Mouse (Mus musculus) hindbrain, embryonic 10.5 days (tissue): Measurements from ENCODE around the gene Atp8a2. TPM values are rescaled to one million over a fixed set of nuclear protein-coding genes. Genes with fewer than 3 reads are reported as not detected.

Source experiments
- DNase-seq: peaks from one replicate; pipeline ENCODE4 v3.0.0-alpha.2; 2017; ENCODE audit warnings: low spot score
- H3K27ac ChIP-seq: fragments of 300-500 bp; sonication (generic); 2 replicates; pipeline ENCODE4 v1.5.1; 2016; ENCODE audit warnings: mild to moderate bottlenecking, moderate library complexity
- H3K27me3 ChIP-seq: fragments of 300-500 bp; sonication (generic); 2 replicates; pipeline ENCODE4 v1.6.1; 2016; ENCODE audit warnings: mild to moderate bottlenecking; ENCODE audit not compliant: poor library complexity, insufficient read depth, severe bottlenecking
- H3K36me3 ChIP-seq: fragments of 300-500 bp; sonication (generic); 2 replicates; pipeline ENCODE4 v1.6.1; 2016; ENCODE audit warnings: mild to moderate bottlenecking, moderate library complexity
- H3K4me1 ChIP-seq: fragments of 300-500 bp; sonication (generic); replicated peaks from 2 replicates; pipeline ENCODE4 v1.6.1; 2016; ENCODE audit warnings: mild to moderate bottlenecking
- H3K4me3 ChIP-seq: fragments of 300-500 bp; sonication (generic); 2 replicates; pipeline ENCODE4 v1.5.1; 2016; ENCODE audit warnings: mild to moderate bottlenecking, moderate library complexity
- H3K9me3 ChIP-seq: fragments of 300-500 bp; sonication (generic); 2 replicates; pipeline ENCODE4 v1.6.1; 2016; ENCODE audit warnings: mild to moderate bottlenecking, moderate library complexity
- WGBS: fragments of 180-500 bp; shearing (Covaris S2); methylation state at CpG from one replicate; pipeline ENCODE4 v1.1.7; 2016; 5-methylcytosine and 5-hydroxymethylcytosine counted together
- polyA plus RNA-seq: library from polyadenylated mRNA; unstranded; fragments of >200 nt; fragmentation: Nextera tagmentation; extraction: Ambion mirVana; gene quantifications from 2 replicates; pipeline ENCODE4 v1.2.1, GENCODE M21; 2016

The Atp8a2 gene
- polyA plus RNA-seq, 1 experiment from 2014 or later = 8.0 TPM

DNA sequence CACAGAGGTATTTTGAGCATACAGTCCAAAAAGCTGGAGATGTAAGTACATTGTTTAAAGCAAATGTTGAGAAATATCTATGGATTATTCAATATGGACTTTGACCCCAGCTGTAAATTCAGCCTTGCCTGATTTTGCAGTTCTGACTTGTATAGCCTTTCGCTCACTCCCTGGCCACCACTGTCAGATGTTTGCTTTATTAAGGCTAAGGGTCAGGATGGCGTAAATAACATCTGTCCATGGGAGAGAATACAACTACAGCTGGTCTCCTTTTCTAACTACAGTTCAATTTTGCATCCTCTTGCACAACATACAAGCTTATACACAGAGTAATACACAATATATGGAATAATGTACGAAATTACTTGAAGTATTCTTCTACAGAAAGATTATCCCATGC lies 316.1 kb downstream of the Atp8a2 start:
- WGBS = 87% methylated on average over 3 of the region's 3 CpGs
- Histone ChIP-seq H3K4me3 (no peak overlapping the region), H3K9me3 (no peaks in the 10 kb centered on the region), H3K27ac (no peak overlapping the region), H3K36me3 (no peaks in the 10 kb centered on the region), H3K4me1 (no peaks in the 10 kb centered on the region), H3K27me3 (no peaks in the 10 kb centered on the region)
- no peak for DNase-seq

DNA sequence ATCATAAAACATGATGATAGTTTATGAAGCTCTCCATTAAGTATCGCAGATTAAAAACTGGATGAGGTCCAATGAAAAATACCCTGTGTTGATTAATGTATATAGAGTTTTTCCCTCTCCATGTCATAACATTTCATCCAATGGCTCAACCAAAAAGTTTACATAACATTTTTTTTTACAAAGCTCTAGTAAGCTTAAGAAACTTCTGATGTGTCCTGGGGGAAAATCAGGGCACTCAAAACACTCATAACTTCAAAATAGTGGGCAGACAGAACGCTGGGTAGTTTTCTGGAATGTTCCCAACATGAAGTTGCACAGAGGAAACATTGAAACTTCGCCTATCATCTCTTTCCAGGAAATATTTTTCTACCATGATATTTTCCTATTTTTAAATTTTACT lies 318.7 kb downstream of the Atp8a2 start:
- H3K27ac ChIP-seq = no peak overlapping the region
- H3K4me3 ChIP-seq = no peak overlapping the region
- WGBS = 89% methylated on average over 3 of the region's 3 CpGs
- H3K9me3 ChIP-seq = no peaks in the 10 kb centered on the region
- H3K36me3 ChIP-seq = no peaks in the 10 kb centered on the region
- DNase-seq = no peak
- H3K4me1 ChIP-seq = no peaks in the 10 kb centered on the region
- no peaks in the 10 kb centered on the region for H3K27me3 ChIP-seq

DNA sequence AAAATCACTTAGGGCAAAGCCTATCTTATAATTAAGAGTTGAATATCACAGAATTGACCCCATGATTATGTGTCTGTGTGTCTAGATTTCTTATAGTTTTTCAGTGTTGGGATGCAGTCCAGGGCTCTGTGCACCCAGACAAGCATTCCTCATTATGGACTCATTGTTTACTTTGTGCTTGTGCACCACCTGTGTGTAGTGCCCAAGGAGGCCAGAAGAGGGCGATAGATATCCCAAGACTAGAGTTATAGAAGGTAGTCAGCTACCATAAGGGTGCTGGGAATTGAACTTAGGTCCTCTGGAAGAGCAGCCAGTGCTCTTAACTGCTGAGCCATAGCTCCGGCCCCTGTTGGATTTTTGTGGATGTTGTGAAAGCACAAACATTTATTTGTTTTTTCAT lies 320.5 kb downstream of the Atp8a2 start:
- Histone ChIP-seq H3K27ac (no peak overlapping the region), H3K36me3 (no peaks in the 10 kb centered on the region), H3K27me3 (no peaks in the 10 kb centered on the region), H3K9me3 (no peaks in the 10 kb centered on the region), H3K4me1 (no peaks in the 10 kb centered on the region), H3K4me3 (no peak overlapping the region)
- 74% methylated on average over 2 of the region's 2 CpGs for WGBS
- no peak for DNase-seq

DNA sequence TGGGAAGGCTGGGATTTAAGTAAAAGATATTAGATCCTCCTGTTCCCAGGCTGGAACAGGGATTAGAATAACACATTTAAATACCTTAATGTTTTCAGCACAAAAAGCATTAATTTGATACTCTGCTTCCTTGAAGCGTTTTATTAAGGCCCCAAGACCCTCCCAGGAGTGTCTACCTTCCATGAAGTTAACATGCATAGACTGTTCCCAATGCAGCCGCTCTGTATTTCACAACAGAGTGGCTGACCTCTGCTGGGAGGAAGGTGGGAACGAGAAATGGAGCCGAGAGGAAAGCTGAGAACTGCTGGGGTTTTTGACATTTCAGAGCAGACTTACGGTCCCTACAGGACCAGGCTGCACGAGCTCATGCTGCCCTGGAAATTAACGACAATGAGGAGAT lies 328.6 kb downstream of the Atp8a2 start:
- WGBS = 80% methylated on average over 7 of the region's 7 CpGs
- Histone ChIP-seq H3K4me3 (no peak overlapping the region), H3K9me3 (peaks cover 6% of the 10 kb centered on the region; the same call in 1 of the 2 replicates), H3K27ac (no peak overlapping the region), H3K36me3 (no peaks in the 10 kb centered on the region), H3K27me3 (no peaks in the 10 kb centered on the region), H3K4me1 (no peaks in the 10 kb centered on the region)
- DNase-seq = no peak

DNA sequence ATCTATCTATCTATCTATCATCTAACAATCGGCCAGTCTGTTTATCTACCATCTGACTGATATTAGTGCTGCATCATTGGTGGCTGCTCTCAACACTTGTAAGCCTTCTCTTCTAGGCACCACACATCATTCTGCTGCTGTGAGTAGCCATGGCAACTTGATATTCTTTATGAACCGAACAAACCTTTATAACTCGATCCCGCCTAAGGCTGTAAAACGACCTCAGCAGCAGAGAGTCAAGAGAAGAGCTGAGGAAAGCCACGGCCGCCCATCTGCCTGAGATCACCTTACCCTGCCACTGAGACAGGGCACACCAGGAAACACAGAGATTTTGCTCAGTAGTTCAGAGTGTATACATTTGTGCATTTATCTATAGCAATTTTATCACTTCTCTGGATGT lies 329.2 kb downstream of the Atp8a2 start:
- no peak overlapping the region for H3K4me3 ChIP-seq
- 78% methylated on average over 7 of the region's 7 CpGs for WGBS
- H3K36me3 ChIP-seq = no peaks in the 10 kb centered on the region
- DNase-seq = no peak
- no peak overlapping the region for H3K27ac ChIP-seq
- peaks cover 6% of the 10 kb centered on the region; the same call in 1 of the 2 replicates for H3K9me3 ChIP-seq
- no peaks in the 10 kb centered on the region for H3K4me1 ChIP-seq
- H3K27me3 ChIP-seq = no peaks in the 10 kb centered on the region

DNA sequence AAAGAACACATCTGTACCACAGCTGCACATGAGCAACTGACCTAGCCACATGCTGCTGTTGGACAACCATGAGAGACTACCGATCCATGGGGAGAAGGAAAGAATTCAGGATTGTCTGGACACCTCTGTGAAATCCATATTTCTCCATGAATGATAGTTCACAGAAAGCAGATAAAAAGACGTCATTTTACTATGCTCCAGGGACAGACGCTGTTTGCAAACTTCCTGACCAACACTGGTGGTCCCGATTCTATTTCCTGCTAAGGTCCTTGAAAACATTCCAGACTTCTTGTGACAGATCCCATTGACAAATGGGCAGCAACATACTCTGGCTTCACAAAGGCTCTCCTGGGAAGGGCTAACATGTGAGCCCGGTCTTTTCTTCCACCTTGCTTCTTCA lies 331.0 kb downstream of the Atp8a2 start:
- WGBS = 76% methylated on average over 5 of the region's 5 CpGs
- no peaks in the 10 kb centered on the region for H3K27me3 ChIP-seq
- no peaks in the 10 kb centered on the region for H3K36me3 ChIP-seq
- DNase-seq = no peak
- no peaks in the 10 kb centered on the region for H3K4me1 ChIP-seq
- no peak overlapping the region for H3K4me3 ChIP-seq
- H3K27ac ChIP-seq = no peak overlapping the region
- H3K9me3 ChIP-seq = peaks cover 6% of the 10 kb centered on the region; the same call in 1 of the 2 replicates

DNA sequence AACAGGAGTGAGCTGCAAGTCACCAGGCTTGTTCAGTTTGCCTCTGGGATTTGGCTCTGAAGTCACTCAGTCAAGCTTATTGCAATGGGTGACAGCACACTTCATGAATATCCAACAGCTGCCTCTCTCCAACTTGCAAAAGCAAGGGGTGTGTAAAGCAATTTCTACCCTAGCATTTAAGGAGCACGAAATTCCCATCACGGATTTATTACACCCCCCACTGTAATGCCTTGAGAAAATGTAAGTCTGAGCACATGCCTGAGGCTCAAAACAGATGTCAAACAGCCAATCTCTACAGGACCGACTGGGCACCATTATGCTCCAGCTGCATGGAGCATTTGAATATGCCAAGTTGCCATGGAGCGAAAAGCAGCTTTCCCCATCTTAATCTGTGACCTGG lies 334.6 kb downstream of the Atp8a2 start:
- Histone ChIP-seq H3K27me3 (0 out of 2 replicates have a peak, but pooled peaks cover 6% of the 10 kb centered on the region), H3K27ac (no peak overlapping the region), H3K9me3 (peaks cover 6% of the 10 kb centered on the region; the same call in 1 of the 2 replicates), H3K36me3 (no peaks in the 10 kb centered on the region), H3K4me1 (no peaks in the 10 kb centered on the region), H3K4me3 (no peak overlapping the region)
- 80% methylated on average over 4 of the region's 4 CpGs for WGBS
- DNase-seq = no peak

DNA sequence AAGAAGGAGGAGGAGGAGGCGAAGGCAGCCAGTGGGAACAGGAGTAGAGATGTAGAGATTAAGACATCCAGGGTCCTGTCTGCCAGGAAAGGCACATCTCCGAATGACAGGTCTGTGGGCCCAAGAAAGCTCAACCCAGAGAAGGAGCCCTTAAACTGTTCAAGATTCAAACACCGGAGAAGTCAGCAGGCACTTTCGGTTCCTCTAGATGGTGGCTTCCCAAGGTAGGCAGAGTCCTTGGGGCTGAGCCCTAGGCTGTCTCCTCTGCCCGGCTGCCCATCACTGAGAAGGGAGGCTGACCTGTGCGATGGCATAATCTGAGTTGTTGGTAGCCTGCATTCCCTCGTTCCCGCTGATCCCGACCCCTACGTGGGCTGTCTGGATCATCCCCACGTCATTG lies 337.1 kb downstream of the Atp8a2 start:
- Histone ChIP-seq H3K27me3 (0 out of 2 replicates have a peak, but pooled peaks cover 6% of the 10 kb centered on the region), H3K4me1 (no peaks in the 10 kb centered on the region), H3K36me3 (no peaks in the 10 kb centered on the region), H3K4me3 (no peak overlapping the region), H3K27ac (no peak overlapping the region), H3K9me3 (peaks cover 6% of the 10 kb centered on the region; the same call in 1 of the 2 replicates)
- DNase-seq = no peak
- whole genome bisulfite sequencing = 91% methylated on average over 11 of the region's 11 CpGs

DNA sequence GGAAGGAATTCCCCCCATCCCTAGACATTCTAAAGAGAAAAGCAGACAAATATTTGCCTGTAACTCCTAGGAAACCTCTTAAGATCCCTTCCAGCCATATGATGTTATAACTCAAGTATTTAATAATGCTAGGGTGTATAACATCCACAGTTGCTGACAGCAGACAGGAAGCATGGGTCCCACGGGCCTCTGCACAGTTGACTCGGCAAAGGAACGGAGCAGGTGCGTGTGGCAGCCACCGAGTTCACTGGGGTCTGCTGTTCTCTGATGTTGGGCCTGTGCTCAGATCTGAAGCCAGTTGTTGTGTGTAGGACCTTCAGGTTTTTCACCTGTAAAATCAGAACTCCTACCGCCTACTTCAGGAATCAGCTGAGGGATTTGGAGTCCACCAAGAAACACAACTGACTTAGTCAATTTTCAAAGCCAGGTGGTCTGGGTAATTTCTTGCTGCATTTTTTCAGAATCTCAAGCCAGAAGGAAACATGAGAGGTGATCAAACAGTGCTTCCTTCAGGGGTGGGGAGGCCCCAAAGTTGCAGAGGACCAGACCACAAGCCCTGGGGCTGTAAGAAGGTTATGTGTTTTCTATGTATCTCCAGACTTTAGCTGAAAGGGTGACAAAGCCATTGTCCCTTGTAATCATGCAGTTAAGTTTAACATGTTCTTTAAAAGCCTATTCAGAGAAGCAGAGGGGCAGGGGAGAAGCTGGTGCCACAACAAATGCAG lies 338.3 kb downstream of the Atp8a2 start:
- 91% methylated on average over 6 of the region's 6 CpGs for WGBS
- Histone ChIP-seq H3K27ac (no peak overlapping the region), H3K27me3 (0 out of 2 replicates have a peak, but pooled peaks cover 6% of the 10 kb centered on the region), H3K9me3 (no peaks in the 10 kb centered on the region), H3K4me1 (peaks cover 2% of the 10 kb centered on the region), H3K36me3 (no peaks in the 10 kb centered on the region), H3K4me3 (no peak overlapping the region)
- DNase-seq = no peak

DNA sequence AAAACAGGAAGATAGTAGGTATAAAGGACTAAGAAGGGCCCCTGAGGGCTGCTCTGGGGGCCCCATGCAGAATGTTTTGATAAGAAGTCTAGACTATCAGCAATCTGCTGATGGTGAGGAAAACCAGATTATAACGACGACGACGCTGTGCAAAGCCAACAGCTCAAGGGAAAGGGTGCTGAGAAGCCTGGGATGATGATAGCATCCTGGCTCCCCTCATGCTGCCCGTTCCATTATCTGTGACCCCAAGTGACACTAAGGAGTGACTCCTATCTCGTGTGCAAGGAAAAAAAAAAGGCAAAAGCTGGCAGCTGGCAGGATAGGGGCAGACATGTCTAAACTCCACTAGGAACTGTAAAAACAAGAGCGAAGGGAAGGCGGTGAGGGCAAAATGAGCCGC lies 343.8 kb downstream of the Atp8a2 start:
- Histone ChIP-seq H3K4me1 (peaks cover 10% of the 10 kb centered on the region), H3K27ac (peak overlapping the region; percentile 40; the same call in 1 of the 2 replicates), H3K9me3 (no peaks in the 10 kb centered on the region), H3K4me3 (no peak overlapping the region), H3K36me3 (no peaks in the 10 kb centered on the region), H3K27me3 (no peaks in the 10 kb centered on the region)
- 62% methylated on average over 9 of the region's 9 CpGs for WGBS
- DNase-seq = no peak

DNA sequence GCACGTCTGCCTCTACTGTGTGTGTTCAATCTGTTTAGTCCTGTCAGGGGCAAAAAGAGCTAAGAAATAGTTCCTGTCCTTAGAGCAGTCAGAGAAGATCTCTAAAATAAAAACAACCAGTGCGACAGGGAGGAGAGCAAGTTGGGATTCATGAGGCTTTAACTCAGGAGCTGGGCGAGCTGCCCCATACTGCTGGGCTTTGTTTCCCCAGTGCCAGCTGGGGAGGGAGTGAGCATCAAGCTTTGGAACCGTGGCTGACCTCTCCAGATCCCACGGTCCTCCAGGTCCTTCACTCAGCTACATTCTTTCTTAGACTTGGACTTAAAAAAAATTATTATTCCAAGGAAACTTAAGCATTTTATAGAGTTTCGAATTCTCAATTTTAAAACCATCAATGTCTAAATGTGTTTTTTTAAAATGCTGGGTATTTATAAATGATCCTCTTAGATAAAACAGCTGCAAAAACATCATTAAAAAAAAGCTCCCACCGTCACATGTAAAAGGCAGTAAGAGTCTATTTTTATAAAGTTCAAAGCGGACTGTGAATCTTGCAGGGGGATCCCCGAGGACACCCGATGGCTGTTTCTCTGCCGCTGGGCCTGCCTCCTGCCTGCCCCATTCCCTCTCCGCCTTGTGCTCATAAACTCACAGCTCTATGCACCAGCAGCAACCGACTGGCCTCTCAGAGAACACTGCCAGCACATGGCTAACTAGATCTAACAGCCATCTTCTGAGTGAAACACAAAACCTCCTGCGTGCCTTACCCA lies 350.2 kb downstream of the Atp8a2 start:
- H3K9me3 ChIP-seq = no peaks in the 10 kb centered on the region
- no peak overlapping the region for H3K27ac ChIP-seq
- 32% methylated on average over 14 of the region's 14 CpGs for WGBS
- H3K4me1 ChIP-seq = peaks cover 6% of the 10 kb centered on the region; the same call in 1 of the 2 replicates
- H3K4me3 ChIP-seq = no peak overlapping the region
- H3K27me3 ChIP-seq = no peaks in the 10 kb centered on the region
- H3K36me3 ChIP-seq = no peaks in the 10 kb centered on the region
- no peak for DNase-seq

DNA sequence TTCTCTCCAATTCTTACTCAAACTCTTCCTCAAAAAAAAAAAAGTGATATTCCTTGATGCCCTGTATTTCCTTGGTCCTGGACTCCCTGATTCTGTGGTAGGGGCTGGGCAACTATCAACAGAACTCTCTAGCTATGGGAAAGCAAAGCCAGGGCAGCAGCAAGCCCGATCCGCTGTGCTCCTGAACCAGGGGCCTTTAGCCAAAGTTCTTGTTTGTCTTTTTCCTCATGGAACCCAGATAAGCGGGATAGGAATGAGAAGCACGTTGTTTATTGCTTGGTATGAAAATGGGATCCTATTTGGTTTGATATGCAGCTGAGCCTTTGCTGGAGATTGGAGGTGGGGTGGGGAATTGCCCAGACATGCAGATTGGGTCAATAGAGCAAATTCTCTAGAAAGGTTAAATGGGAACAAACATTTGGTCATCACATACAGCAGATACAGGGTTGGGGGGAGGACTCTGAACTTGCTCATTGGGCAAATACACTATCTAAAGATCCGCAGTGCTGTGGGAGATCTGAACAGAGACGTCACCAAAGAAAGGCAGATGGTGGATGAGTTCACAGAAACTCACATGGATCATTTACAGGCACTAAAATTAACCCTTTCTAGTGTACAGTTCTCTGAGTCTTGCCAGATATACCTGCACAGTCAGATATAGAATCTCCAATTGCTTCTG lies 353.6 kb downstream of the Atp8a2 start:
- WGBS = 83% methylated on average over 6 of the region's 6 CpGs
- H3K27ac ChIP-seq = no peak overlapping the region

More for the DNA sequence above, 353.6 kb downstream of the Atp8a2 start:
- Histone ChIP-seq H3K9me3 (no peaks in the 10 kb centered on the region), H3K4me1 (peaks cover 9% of the 10 kb centered on the region; the same call in 1 of the 2 replicates), H3K4me3 (no peak overlapping the region), H3K36me3 (no peaks in the 10 kb centered on the region), H3K27me3 (no peaks in the 10 kb centered on the region)
- DNase-seq = no peak
